Mouse (Mus musculus) midbrain, embryonic 11.5 days (tissue): ENCODE measurements at regions not wholly inside any gene's neighbourhood (a gene's known extent, or its start where the extent isn't known, plus 50 kb on each side); places are given as distances from the start of the nearest gene placed in this dataset.

Experiments used
- ATAC-seq: fragments of 200-750 bp; cut with Nextera tagmentation; 2 replicates; pipeline ENCODE4 v1.8.0; 2017; ENCODE audit warnings: moderate TSS enrichment, moderate library complexity; ENCODE audit not compliant: low FRiP score
- DNase-seq: peaks from one replicate; pipeline ENCODE4 v3.0.0; 2015; ENCODE audit warnings: low spot score; ENCODE audit errors: missing footprints
- H3K27ac ChIP-seq: fragments of 300-500 bp; sonication (generic); 2 replicates; pipeline ENCODE4 v1.5.1; 2014; ENCODE audit warnings: low read depth, low read length
- H3K27me3 ChIP-seq: fragments of 300-500 bp; sonication (generic); 2 replicates; pipeline ENCODE4 v1.6.1; 2014; ENCODE audit warnings: mild to moderate bottlenecking, low read length, moderate library complexity, mixed read lengths; ENCODE audit not compliant: control insufficient read depth, insufficient read depth
- H3K36me3 ChIP-seq: fragments of 300-500 bp; sonication (generic); 2 replicates; pipeline ENCODE4 v1.6.1; 2014; ENCODE audit warnings: mild to moderate bottlenecking, low read length, moderate library complexity, mixed read lengths; ENCODE audit not compliant: control insufficient read depth, insufficient read depth
- H3K4me1 ChIP-seq: fragments of 300-500 bp; sonication (generic); 2 replicates; pipeline ENCODE4 v1.6.1; 2014; ENCODE audit warnings: low read length; ENCODE audit not compliant: control insufficient read depth, insufficient read depth
- H3K4me2 ChIP-seq: fragments of 300-500 bp; sonication (generic); 2 replicates; pipeline ENCODE4 v1.6.1; 2014; ENCODE audit warnings: mild to moderate bottlenecking, moderate library complexity
- H3K4me3 ChIP-seq: fragments of 300-500 bp; sonication (generic); 2 replicates; pipeline ENCODE4 v1.5.1; 2014; ENCODE audit warnings: low read depth, low read length
- H3K9ac ChIP-seq: fragments of 300-500 bp; sonication (generic); 2 replicates; pipeline ENCODE4 v1.6.1; 2014; ENCODE audit warnings: low read length
- H3K9me3 ChIP-seq: fragments of 300-500 bp; sonication (generic); 2 replicates; pipeline ENCODE4 v1.6.1; 2016; ENCODE audit warnings: low read length; ENCODE audit not compliant: control insufficient read depth
- WGBS: fragments of 180-500 bp; shearing (Covaris S2); extraction: QIAGEN DNeasy Blood & Tissue Kit; methylation state at CpG from one replicate; pipeline ENCODE4 v1.1.7; 2014; 5-methylcytosine and 5-hydroxymethylcytosine counted together

GRCm38 (mm10) chr1:99237214-99237613, 535.4 kb upstream of the Cntnap5b start:
- WGBS = 78% methylated on average over 2 of the region's 2 CpGs
- Histone ChIP-seq H3K9ac (no peak overlapping the region), H3K4me1 (no peaks in the 10 kb centered on the region), H3K9me3 (no peaks in the 10 kb centered on the region), H3K4me2 (no peak overlapping the region), H3K36me3 (no peaks in the 10 kb centered on the region), H3K27me3 (no peaks in the 10 kb centered on the region), H3K4me3 (no peak overlapping the region), H3K27ac (no peak overlapping the region)
- ATAC-seq = no peak
- no peak for DNase-seq

DNA sequence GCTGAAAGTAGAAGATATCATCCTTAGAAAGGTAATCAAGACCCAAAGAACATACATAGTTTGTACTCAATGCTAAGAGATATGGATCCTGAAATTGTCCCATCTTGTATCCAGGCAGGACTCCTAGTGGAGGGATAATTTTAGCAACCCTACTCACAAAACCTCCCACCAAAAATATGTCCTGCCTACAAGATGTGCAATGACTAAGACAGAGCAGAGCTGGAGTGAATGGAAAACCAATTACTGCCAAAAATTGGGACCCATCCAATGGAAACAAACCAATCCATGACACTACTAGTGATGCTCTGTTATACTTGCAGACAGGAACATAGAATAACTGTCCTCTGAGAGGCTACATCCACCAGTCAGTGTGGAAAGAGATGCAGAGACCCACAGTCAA, 487.0 kb upstream of the Cntnap5b start:
- ATAC-seq = no peak
- H3K9me3 ChIP-seq = no peaks in the 10 kb centered on the region

GRCm38 (mm10) chr1:99287834-99288233, 484.7 kb upstream of the Cntnap5b start:
- Histone ChIP-seq H3K4me2 (no peak overlapping the region), H3K9ac (no peak overlapping the region), H3K4me1 (no peaks in the 10 kb centered on the region), H3K4me3 (no peak overlapping the region), H3K27ac (no peak overlapping the region), H3K36me3 (no peaks in the 10 kb centered on the region), H3K9me3 (no peaks in the 10 kb centered on the region), H3K27me3 (no peaks in the 10 kb centered on the region)
- 87% methylated on average over 3 of the region's 3 CpGs for WGBS
- DNase-seq (no peak), ATAC-seq (no peak)

More for the DNA sequence above, 487.0 kb upstream of the Cntnap5b start:
- Histone ChIP-seq H3K27me3 (no peaks in the 10 kb centered on the region), H3K27ac (no peak overlapping the region), H3K4me1 (no peaks in the 10 kb centered on the region), H3K9ac (no peak overlapping the region), H3K4me2 (no peak overlapping the region), H3K4me3 (no peak overlapping the region), H3K36me3 (no peaks in the 10 kb centered on the region)
- no peak for DNase-seq

GRCm38 (mm10) chr1:99299139-99299538, 473.4 kb upstream of the Cntnap5b start:
- no peak overlapping the region for H3K4me2 ChIP-seq
- H3K36me3 ChIP-seq = no peaks in the 10 kb centered on the region
- H3K27ac ChIP-seq = no peak overlapping the region
- WGBS = 88% methylated on average over 2 of the region's 2 CpGs
- no peaks in the 10 kb centered on the region for H3K9me3 ChIP-seq
- ATAC-seq (peak; percentile 54; the same call in 1 of the 2 replicates), DNase-seq (no peak)
- H3K4me1 ChIP-seq = no peaks in the 10 kb centered on the region
- no peaks in the 10 kb centered on the region for H3K27me3 ChIP-seq
- no peak overlapping the region for H3K9ac ChIP-seq
- no peak overlapping the region for H3K4me3 ChIP-seq

DNA sequence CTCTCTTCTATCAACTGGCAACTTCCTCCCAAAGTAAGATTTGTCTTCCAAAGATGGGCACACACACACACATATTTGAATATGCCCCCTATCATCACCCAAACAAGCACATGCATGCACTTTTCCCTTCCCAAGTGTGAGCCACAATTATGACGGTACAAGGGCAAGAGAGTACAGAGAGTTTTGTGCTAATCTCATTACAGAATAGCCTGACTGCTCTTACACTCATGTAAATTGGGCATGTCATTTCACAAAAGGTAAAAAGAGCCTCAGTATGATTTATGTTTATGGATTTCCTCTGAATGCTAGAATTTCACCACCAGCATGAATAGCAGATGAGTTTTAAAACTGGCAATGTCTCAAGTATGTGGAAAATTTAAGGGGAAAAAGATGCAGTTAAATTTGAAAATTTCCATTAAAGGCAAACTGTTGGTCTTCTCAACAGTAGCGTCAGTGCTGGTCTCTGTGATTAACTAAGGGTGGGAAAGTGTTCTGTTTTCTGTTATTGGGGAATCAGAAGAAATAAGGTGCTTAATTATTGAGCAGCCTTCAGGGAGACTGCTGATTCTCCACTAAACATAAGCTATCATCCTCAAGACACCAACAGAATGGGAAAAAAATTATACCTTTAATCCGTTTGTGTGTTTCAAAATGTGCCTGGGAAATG, 455.4 kb upstream of the Cntnap5b start:
- H3K4me2 ChIP-seq = no peak overlapping the region
- no peaks in the 10 kb centered on the region for H3K9me3 ChIP-seq
- no peaks in the 10 kb centered on the region for H3K36me3 ChIP-seq
- DNase-seq (no peak), ATAC-seq (no peak)
- no peak overlapping the region for H3K27ac ChIP-seq
- H3K9ac ChIP-seq = no peak overlapping the region
- H3K4me1 ChIP-seq = no peaks in the 10 kb centered on the region
- H3K27me3 ChIP-seq = no peaks in the 10 kb centered on the region
- no peak overlapping the region for H3K4me3 ChIP-seq
- WGBS = 66% methylated on average over 3 of the region's 3 CpGs

DNA sequence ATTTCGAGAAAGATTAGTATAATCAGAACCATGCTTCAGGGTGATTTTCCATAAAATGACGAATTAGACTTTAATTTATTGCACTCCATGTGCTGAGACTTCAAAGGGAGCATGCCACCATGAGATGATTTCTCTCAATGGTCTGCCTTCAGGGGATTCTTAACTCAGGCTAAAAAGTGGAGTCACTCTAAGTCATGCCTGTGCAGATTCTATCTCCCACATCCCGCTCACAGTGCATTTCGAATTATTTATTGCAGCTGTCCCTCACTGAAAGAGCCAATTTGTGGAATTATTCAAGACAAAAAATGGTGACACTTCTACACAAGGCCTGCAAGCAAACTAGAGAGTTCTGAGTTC, 454.9 kb upstream of the Cntnap5b start:
- H3K9ac ChIP-seq = no peak overlapping the region
- no peak for ATAC-seq
- no peak overlapping the region for H3K4me2 ChIP-seq
- no peaks in the 10 kb centered on the region for H3K36me3 ChIP-seq
- no peaks in the 10 kb centered on the region for H3K27me3 ChIP-seq
- no peak for DNase-seq
- WGBS = 68% methylated on average over 4 of the region's 4 CpGs
- H3K9me3 ChIP-seq = no peaks in the 10 kb centered on the region
- no peak overlapping the region for H3K4me3 ChIP-seq
- no peak overlapping the region for H3K27ac ChIP-seq
- no peaks in the 10 kb centered on the region for H3K4me1 ChIP-seq
